Mouse (Mus musculus) liver, embryonic 13.5 days (tissue): ENCODE results near the gene Prelid1. TPM values are rescaled to one million over a fixed set of nuclear protein-coding genes. Genes with fewer than 3 reads are reported as not detected.

ENCODE experiments used
- ATAC-seq: fragments of 200-750 bp; cut with Nextera tagmentation; 2 replicates; pipeline ENCODE4 v1.8.0; 2017; ENCODE audit warnings: low read depth, mild to moderate bottlenecking, moderate number of reproducible peaks, moderate library complexity
- DNase-seq: peaks from one replicate; pipeline ENCODE4 v3.0.0; 2022
- H3K27ac ChIP-seq: fragments of 300-500 bp; sonication (generic); 2 replicates; pipeline ENCODE4 v1.5.1; 2015; ENCODE audit warnings: moderate library complexity, mild to moderate bottlenecking, inconsistent platforms
- H3K27me3 ChIP-seq: fragments of 300-500 bp; sonication (generic); 2 replicates; pipeline ENCODE4 v1.6.1; 2015; ENCODE audit warnings: mild to moderate bottlenecking, inconsistent platforms
- H3K36me3 ChIP-seq: fragments of 300-500 bp; sonication (generic); 2 replicates; pipeline ENCODE4 v1.6.1; 2015; ENCODE audit warnings: mild to moderate bottlenecking, inconsistent platforms
- H3K4me1 ChIP-seq: fragments of 300-500 bp; sonication (generic); replicated peaks from 2 replicates; pipeline ENCODE4 v1.6.1; 2015; ENCODE audit warnings: inconsistent platforms
- H3K4me2 ChIP-seq: fragments of 300-500 bp; sonication (generic); 2 replicates; pipeline ENCODE4 v1.6.1; 2015; ENCODE audit warnings: inconsistent platforms, mild to moderate bottlenecking, moderate library complexity
- H3K4me3 ChIP-seq: fragments of 300-500 bp; sonication (generic); replicated peaks from 2 replicates; pipeline ENCODE4 v1.5.1; 2015; ENCODE audit warnings: mild to moderate bottlenecking, inconsistent platforms
- H3K9ac ChIP-seq: fragments of 300-500 bp; sonication (generic); 2 replicates; pipeline ENCODE4 v1.6.1; 2015; ENCODE audit warnings: mild to moderate bottlenecking, inconsistent platforms
- H3K9me3 ChIP-seq: fragments of 300-500 bp; sonication (generic); replicated peaks from 2 replicates; pipeline ENCODE4 v1.6.1; 2016; ENCODE audit warnings: inconsistent platforms
- WGBS: fragments of 180-500 bp; shearing (Covaris S2); methylation state at CpG from one replicate; pipeline ENCODE4 v1.1.7; 2015; ENCODE audit not compliant: insufficient replicate concordance; 5-methylcytosine and 5-hydroxymethylcytosine counted together
- polyA plus RNA-seq: library from polyadenylated mRNA; unstranded; fragments of >200 nt; fragmentation: Nextera tagmentation; extraction: Ambion mirVana; gene quantifications from 2 replicates; pipeline ENCODE4 v1.2.1, GENCODE M21; 2015

Gene Prelid1
- polyA plus RNA-seq = 234 and 240 TPM in 2 replicates

- H3K27ac ChIP-seq = peak within 1 kb of the TSS; percentile 86; the same call in 1 of the 2 replicates
- no peaks in the 10 kb centered on the region for H3K9me3 ChIP-seq
- WGBS = 82% methylated on average over 4 of the region's 4 CpGs
- ATAC-seq (no peak), DNase-seq (no peak)
- peak within 1 kb of the TSS; percentile 92 for H3K4me3 ChIP-seq
- peaks cover 68% of the 10 kb centered on the region for H3K36me3 ChIP-seq
- peak within 1 kb of the TSS; percentile 96 for H3K9ac ChIP-seq
- H3K4me1 ChIP-seq = peaks cover 47% of the 10 kb centered on the region
- H3K4me2 ChIP-seq = peak within 1 kb of the TSS; percentile 99
- no peaks in the 10 kb centered on the region for H3K27me3 ChIP-seq
Observed at GRCm38 (mm10) chr13:55319931-55320533, at the start of gene Prelid1. Gene Prelid1, plus strand, starts transcription at chr13:55320500.

DNA sequence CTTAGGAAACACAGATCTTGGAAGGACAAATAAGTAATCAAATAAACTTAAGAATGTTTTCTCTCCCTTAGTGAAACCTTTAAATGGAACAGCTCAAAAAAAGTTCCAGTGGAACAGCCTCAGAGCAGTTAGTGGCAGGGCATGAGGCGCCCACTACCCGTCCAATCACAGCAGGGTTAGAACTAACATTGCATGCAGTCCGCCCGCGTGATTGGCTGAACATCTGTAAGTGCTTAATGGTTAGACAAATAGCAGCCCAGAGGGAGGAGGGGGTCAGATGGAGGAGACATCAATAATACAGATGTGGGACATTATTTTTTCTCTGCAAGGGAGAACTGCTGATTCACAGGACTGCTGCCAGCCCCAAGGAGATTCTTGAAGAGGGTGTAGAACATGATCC lies 43.1 kb upstream of the Prelid1 start:
- no peaks in the 10 kb centered on the region for H3K4me1 ChIP-seq
- H3K27ac ChIP-seq = no peak overlapping the region
- no peak for DNase-seq
- H3K27me3 ChIP-seq = no peaks in the 10 kb centered on the region
- peaks cover 63% of the 10 kb centered on the region for H3K36me3 ChIP-seq
- WGBS = 87% methylated on average over 5 of the region's 5 CpGs
- H3K4me2 ChIP-seq = no peak overlapping the region
- no peak for ATAC-seq
- no peaks in the 10 kb centered on the region for H3K9me3 ChIP-seq
- no peak overlapping the region for H3K9ac ChIP-seq
- H3K4me3 ChIP-seq = no peak overlapping the region

DNA sequence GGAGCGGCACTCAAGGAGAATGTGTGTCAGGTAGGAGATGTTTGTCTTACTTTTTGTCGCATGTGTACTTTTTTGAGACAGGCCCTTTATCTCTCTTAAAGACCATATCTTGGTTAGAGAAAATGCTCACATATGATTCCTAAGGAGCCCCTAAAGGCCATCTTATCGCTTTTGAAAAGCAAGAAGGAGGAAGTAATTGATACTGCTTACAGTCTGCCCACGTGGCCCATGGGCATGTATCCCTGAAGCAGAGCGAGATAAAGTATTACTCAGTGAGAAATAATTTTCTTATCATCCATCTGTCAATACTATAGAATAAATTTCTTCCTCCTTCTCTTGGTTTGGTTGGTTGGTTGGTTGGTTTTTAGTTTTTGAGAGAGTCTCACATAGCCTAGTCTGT lies 42.7 kb upstream of the Prelid1 start:
- peaks cover 64% of the 10 kb centered on the region for H3K36me3 ChIP-seq
- H3K9ac ChIP-seq = no peak overlapping the region
- no peaks in the 10 kb centered on the region for H3K9me3 ChIP-seq
- no peaks in the 10 kb centered on the region for H3K4me1 ChIP-seq
- DNase-seq = no peak
- no peak overlapping the region for H3K27ac ChIP-seq
- H3K4me3 ChIP-seq = no peak overlapping the region
- no peak overlapping the region for H3K4me2 ChIP-seq
- 70% methylated on average over 5 of the region's 5 CpGs for WGBS
- ATAC-seq = no peak
- H3K27me3 ChIP-seq = no peaks in the 10 kb centered on the region

DNA sequence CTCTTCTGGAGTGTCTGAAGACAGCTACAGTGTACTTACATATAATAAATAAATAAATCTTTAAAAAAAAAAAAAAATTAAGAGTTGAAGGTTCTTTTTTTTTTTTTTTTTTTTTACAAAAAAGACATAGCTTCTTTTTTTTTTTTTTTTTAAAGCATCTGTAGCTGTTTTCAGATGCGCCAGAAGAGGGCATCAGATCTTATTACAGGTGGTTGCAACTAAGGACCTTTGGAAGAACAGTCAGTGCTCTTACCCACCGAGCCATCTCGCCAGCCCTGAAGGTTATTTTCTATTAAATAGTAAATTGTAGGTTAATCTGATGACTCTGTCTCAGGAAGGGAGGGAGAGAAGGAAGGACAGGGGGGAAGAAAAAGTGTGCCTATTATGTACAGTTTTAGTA lies 31.4 kb upstream of the Prelid1 start:
- Histone ChIP-seq H3K27me3 (no peaks in the 10 kb centered on the region), H3K4me1 (no peaks in the 10 kb centered on the region), H3K27ac (no peak overlapping the region), H3K4me3 (no peak overlapping the region), H3K9me3 (no peaks in the 10 kb centered on the region), H3K9ac (no peak overlapping the region), H3K36me3 (peaks cover 77% of the 10 kb centered on the region), H3K4me2 (no peak overlapping the region)
- no peak for DNase-seq
- no peak for ATAC-seq
- WGBS = 74% methylated on average over 3 of the region's 3 CpGs

- WGBS = 82% methylated on average over 1 of the region's 1 CpGs
- Histone ChIP-seq H3K4me1 (no peaks in the 10 kb centered on the region), H3K36me3 (peaks cover 83% of the 10 kb centered on the region), H3K27me3 (no peaks in the 10 kb centered on the region), H3K4me2 (no peak overlapping the region), H3K27ac (no peak overlapping the region), H3K9me3 (no peaks in the 10 kb centered on the region), H3K4me3 (no peak overlapping the region), H3K9ac (no peak overlapping the region)
- ATAC-seq (no peak), DNase-seq (no peak)
Observed at GRCm38 (mm10) chr13:55296760-55297159, 23.5 kb upstream of the Prelid1 start.

- peaks cover 82% of the 10 kb centered on the region for H3K36me3 ChIP-seq
- no peak overlapping the region for H3K4me3 ChIP-seq
- H3K9ac ChIP-seq = no peak overlapping the region
- 80% methylated on average over 5 of the region's 5 CpGs for WGBS
- no peak overlapping the region for H3K4me2 ChIP-seq
- no peaks in the 10 kb centered on the region for H3K9me3 ChIP-seq
- no peaks in the 10 kb centered on the region for H3K27me3 ChIP-seq
- no peak overlapping the region for H3K27ac ChIP-seq
- ATAC-seq = no peak
- no peak for DNase-seq
- H3K4me1 ChIP-seq = no peaks in the 10 kb centered on the region
Observed at GRCm38 (mm10) chr13:55300913-55301312, 19.4 kb upstream of the Prelid1 start.

GRCm38 (mm10) chr13:55312028-55312630 lies 8.2 kb upstream of the Prelid1 start:
- Histone ChIP-seq H3K4me2 (no peak overlapping the region), H3K27ac (no peak overlapping the region), H3K4me1 (no peaks in the 10 kb centered on the region), H3K9me3 (no peaks in the 10 kb centered on the region), H3K9ac (no peak overlapping the region), H3K36me3 (peaks cover 90% of the 10 kb centered on the region), H3K4me3 (no peak overlapping the region), H3K27me3 (no peaks in the 10 kb centered on the region)
- DNase-seq = no peak
- 82% methylated on average over 8 of the region's 8 CpGs for WGBS
- no peak for ATAC-seq

DNA sequence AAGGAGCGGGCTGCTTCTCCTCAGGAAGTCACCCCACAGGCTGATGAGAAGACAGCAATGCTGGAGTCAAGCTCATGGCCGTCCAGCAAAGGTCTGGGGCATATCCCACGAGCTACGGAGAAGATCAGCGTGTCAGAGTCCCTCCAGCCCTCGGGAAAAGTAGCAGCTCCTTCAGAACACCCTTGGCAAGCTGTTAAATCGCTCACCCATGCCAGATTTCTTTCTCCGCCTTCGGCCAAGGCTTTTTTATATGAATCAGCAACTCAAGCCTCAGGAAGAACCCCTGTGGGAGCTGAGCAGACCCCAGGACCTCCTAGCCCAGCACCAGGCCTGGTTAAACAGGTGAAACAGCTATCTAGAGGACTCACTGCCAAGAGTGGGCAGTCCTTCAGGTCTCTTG lies 7.2 kb upstream of the Prelid1 start:
- Histone ChIP-seq H3K27me3 (no peaks in the 10 kb centered on the region), H3K9me3 (no peaks in the 10 kb centered on the region), H3K4me1 (no peaks in the 10 kb centered on the region), H3K4me3 (no peak overlapping the region), H3K36me3 (peaks cover 86% of the 10 kb centered on the region), H3K4me2 (no peak overlapping the region), H3K27ac (no peak overlapping the region), H3K9ac (peak overlapping the region; percentile 3)
- 89% methylated on average over 9 of the region's 9 CpGs for WGBS
- no peak for ATAC-seq
- DNase-seq = no peak

GRCm38 (mm10) chr13:55314891-55315412 lies 5.3 kb upstream of the Prelid1 start:
- H3K4me1 ChIP-seq = peaks cover 4% of the 10 kb centered on the region; the same call in 1 of the 2 replicates
- no peaks in the 10 kb centered on the region for H3K27me3 ChIP-seq
- 79% methylated on average over 2 of the region's 2 CpGs for WGBS
- ATAC-seq (no peak), DNase-seq (no peak)
- no peak overlapping the region for H3K27ac ChIP-seq
- H3K4me2 ChIP-seq = no peak overlapping the region
- no peaks in the 10 kb centered on the region for H3K9me3 ChIP-seq
- H3K9ac ChIP-seq = no peak overlapping the region
- peaks cover 90% of the 10 kb centered on the region for H3K36me3 ChIP-seq
- H3K4me3 ChIP-seq = no peak overlapping the region

DNA sequence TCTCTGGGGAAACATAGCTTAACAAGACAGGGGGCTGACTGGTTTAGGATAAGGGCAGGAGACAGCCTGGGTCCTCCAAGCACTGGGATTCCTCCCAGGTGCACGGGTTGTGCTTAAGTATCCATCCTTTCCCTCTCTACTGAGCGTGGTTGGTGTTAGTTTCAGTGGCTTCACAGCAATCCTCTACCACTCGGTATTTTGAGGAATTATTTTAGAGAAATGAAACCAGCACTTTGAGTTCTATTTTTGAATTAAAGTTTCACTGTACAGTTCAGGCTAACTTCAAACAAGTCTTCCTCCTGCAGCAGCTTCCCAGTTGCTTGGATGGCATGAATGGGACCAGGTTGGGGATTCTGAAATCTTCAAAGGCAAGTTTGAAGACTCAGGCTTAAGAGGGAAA lies 1.9 kb upstream of the Prelid1 start:
- Histone ChIP-seq H3K27me3 (no peaks in the 10 kb centered on the region), H3K9me3 (no peaks in the 10 kb centered on the region), H3K4me2 (no peak overlapping the region), H3K27ac (0 out of 2 replicates have a peak overlapping the region, but pooled peaks have one; percentile 14), H3K36me3 (peaks cover 68% of the 10 kb centered on the region), H3K4me3 (no peak overlapping the region), H3K9ac (no peak overlapping the region), H3K4me1 (peaks cover 34% of the 10 kb centered on the region)
- 71% methylated on average over 3 of the region's 3 CpGs for WGBS
- DNase-seq (no peak), ATAC-seq (no peak)

DNA sequence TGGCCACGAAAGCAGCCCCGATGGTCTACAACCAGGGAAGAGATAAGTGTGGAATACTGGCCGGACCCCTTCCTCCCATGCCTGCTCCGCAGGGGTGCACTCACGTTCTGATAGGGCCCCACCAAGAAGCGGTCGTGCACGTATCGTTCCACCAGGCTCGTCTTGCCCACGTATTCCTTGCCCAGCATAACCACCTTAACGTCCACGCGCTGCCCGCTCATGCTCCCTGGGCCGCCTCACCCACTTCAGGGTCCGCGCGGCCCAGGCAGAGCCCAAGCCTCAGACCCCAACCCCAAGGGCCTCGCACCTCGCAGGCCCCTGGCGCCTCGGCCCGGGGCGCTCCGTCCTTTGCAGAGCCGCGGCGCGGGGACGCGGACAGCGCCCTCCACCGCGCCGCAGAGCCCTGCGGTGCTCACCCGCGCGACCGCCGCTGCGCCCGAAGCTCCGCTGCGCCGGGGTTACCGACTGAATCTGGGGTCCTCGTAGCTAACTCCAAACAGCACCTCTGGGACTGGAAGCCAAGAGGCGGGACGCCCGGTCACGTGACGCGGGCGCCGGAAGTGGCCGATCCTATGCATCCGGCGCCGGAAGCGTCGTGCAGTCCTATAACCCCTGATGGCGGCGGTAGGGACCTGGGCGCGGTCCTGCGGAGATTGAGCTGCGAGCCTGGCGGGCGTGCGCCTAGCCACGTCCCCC lies 1.3 kb downstream of the Prelid1 start, which contains the start of gene Rab24:
TSS of gene Rab24 (minus strand) at position 513 of the 696 bp plus-strand sequence.
- Histone ChIP-seq H3K27me3 (no peaks in the 10 kb centered on the region), H3K9ac (peak within 1 kb of the TSS; percentile 96), H3K27ac (peak within 1 kb of the TSS; percentile 87), H3K36me3 (peaks cover 70% of the 10 kb centered on the region), H3K4me1 (peaks cover 58% of the 10 kb centered on the region), H3K4me3 (peak within 1 kb of the TSS; percentile 92), H3K9me3 (no peaks in the 10 kb centered on the region), H3K4me2 (peak within 1 kb of the TSS; percentile 99)
- ATAC-seq (peak; percentile 90), DNase-seq (peak; percentile 79)
- under 1% methylated on average over 73 of the region's 73 CpGs for WGBS
